Mouse (Mus musculus) heart, adult 18-20 months (tissue): ENCODE data around the gene Dnali1. TPM values are rescaled to one million over a fixed set of nuclear protein-coding genes. Genes with fewer than 3 reads are reported as not detected.
A peak's percentile ranks its signal among the peaks of the same experiment; 100 is the strongest.

Source experiments
- DNase-seq, 2 experiments: peaks; one replicate each; pipeline ENCODE4 v3.0.0; 2021 to 2022; ENCODE audit warnings: mixed read lengths in 1 of 2
- long read RNA-seq, 2 experiments: library from polyadenylated mRNA; stranded (forward); transcript quantifications; one replicate each; pipeline ENCODE4 v2.0.0; 2021
- total RNA-seq, 2 experiments: library from RNA; stranded (reverse); gene quantifications; 2 replicates each; pipeline ENCODE4 v1.2.3; 2021

Dnali1 gene
- total RNA-seq: under 1 TPM in 1 of 2 experiments, not detected in 1; 0.33 TPM
- long read RNA-seq, experiment 1: 0 reads
- long read RNA-seq, experiment 2: 0 reads

DNA sequence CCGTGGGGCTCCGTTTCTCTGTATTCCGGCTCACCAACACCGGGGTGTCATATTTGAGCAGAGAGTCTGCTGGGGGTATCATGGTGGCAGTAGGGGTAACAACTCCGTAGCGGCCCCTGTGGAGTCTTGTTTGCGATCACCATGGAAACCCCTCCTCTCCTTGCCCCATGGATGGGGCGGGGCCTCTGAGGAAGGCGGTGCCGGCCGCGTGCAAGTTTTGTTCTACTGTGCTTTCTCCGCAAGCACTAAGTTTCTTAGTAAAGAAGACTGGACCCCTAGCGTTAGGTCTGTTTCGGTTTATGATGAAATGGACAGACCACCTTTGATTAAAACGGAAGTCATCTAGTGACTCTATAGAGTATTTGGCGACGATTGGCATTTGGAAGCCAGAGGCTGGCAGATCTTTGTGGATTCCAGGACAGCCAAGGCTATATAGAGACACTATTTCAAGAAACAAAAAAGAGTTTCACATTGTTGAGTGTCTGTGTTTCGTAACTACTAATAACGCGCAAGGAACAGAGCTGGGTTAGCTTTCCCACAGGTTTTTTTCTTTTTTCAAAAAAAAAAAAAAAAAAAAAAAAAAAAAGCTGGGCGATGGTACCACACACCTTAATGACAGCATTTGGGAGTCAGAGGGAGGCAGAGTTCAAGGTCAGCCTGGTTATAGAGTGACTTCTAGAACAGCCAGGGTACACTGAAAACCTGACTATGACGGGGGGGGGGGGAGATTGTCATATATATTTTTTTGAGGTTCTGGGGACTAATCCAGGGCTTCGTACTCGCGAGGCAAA, at the start of gene Dnali1:
Gene Dnali1, minus strand, starts transcription at position 187 of the 791 bp plus-strand sequence.
- peak; percentile 71 to 74 for DNase-seq

DNA sequence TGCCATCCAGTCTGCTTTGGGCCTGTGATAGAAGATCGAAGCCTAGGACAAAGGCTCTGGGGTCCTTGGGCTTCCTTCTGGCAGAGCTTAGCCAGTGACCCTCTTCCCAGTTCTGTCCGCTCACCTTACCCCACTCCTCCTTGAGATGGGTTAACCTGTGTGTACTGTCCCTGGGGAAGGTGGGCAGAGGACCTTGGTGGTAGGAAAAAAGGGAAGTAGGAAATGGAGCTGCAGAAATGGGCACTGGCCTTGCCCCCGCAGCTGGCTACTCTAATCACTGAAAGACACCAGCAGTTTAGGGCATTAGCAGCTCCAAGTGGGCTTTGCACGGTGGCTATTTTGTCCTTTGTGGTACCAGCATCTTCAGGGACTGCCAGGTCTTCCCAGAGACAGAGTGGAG, 49.6 kb upstream of the Dnali1 start:
- DNase-seq: no peak

DNA sequence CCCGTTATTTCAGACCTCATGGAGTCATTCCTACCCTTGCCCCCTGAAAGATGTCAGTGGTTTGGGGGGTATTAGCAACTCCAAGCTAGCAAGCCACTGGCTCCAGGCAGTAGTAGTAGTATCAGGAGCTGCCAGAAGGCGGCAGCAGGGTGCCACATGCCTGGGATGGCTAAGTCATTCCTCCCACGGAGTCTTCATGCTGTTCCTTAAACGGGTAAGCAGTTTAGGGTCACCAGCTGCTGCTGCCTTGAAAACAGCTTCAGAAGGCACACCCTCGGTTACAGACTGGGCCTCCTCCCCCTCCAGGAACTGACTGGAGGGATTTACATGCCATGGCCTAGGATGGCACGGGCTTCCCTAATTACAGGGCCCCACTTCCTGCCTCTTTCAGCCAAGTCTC, 49.1 kb upstream of the Dnali1 start:
- DNase-seq: peak; percentile 87 to 93

DNA sequence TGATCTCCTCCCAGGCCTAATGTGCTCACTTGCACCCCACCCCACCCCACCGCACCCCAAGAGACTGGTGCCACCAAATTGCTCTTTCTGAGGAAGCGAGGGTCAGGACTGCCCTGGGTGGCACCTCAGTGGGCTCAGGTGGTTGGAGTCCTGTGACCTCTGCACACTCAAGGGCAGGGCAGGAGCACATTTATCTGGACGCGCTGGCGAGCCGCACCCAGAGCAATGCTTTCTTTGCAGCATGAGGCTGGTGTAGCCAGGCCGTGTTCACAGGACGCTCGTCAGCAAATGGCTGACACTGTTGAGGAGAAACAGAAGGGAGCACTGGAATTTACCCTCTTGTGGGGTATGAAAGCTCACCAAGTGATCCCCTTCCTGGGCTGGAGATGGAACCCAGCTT, 39.9 kb upstream of the Dnali1 start:
- DNase-seq: no peak

DNA sequence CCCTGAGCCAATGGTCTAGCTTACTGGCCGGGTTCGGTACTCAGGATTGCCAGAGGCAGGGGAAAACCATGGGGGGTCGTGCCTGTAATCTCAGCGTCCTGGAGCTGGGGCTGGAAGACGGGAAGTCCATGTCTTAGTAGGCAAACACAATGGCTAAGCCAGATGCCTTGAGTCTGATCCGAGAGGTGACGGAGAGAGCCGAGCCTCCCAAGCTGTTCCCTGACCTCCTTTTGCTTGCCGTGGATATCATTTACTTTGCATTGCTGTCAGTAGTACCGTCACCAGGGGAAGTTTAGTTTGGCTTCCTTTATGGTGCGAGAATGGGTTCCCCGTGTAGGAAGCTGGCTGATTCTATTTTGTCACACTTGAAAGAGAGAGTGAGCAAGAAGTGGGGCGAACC, 35.8 kb upstream of the Dnali1 start:
- DNase-seq: no peak

- DNase-seq: peak; percentile 68 to 95
Measured at GRCm38 (mm10) chr4:125099458-125099857, 34.0 kb upstream of the Dnali1 start.

DNA sequence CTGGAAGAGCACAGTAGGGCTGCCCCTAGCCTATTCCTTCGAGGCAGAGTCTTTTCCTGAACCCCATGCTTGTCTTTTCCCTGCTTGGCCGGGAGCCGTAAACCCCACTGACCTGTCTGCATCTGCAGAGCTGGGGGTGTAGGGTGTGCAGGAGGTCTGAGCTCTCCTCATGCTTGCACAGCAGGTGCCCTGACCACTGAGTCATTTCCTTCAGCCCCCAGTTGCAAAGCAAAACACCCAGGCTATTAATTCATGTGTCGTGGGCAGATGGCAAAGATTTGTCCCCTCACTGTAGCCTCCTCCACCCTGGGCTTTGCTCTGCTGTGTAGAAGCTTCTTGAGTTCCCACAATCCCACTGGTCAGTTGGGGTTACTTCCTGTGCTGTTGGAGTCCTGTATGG, 31.9 kb upstream of the Dnali1 start:
- DNase-seq: no peak

- no peak for DNase-seq
Measured at GRCm38 (mm10) chr4:125096066-125096465, 30.6 kb upstream of the Dnali1 start.

- DNase-seq: no peak
Measured at GRCm38 (mm10) chr4:125093031-125093430, 27.5 kb upstream of the Dnali1 start.

- no peak for DNase-seq
Measured at GRCm38 (mm10) chr4:125085346-125085841, 19.9 kb upstream of the Dnali1 start.

- peak; percentile 93 for DNase-seq
Measured at GRCm38 (mm10) chr4:125084403-125085345, 19.2 kb upstream of the Dnali1 start, which contains the start of gene Meaf6. Gene Meaf6, plus strand, starts transcription at chr4:125085134.

DNA sequence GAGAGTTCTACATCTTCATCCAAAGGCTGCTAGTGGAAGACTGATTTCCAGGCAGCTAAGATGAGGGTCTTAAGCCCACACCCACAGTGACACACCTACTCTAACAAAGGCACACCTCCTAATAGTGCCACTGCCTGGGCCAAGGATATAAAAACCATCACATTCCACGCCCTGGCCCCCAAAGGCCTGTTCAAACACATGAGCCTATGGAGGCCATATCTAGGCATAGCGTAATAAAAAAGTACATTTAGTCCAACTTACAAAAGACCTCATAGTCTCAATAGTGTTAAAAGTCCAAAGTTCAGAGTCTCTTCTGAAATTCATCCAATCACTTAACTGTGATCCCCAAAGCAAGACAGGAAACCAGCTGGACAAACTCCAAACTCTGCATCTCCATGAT, 13.2 kb upstream of the Dnali1 start:
- DNase-seq: no peak

DNA sequence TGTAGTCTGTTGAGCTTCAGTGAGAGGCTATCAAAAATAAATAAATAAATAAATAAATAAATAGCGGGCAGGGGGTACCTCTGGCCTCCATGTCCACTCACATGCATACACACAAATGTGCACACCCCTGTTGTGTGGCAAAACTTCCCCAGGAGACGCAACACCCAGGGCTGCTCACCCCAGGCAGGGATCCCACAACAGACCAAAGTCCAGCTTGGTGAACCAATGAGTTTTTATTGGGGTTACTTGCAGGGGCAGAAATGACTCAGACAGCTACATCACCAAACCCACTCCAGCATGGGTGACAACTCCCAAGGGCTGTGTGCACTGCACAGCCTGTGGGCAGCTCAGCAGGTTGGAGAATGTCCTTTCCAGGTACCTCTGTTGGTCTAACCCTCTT, 12.2 kb upstream of the Dnali1 start:
- DNase-seq: no peak

- DNase-seq: peak; percentile 96 to 98
Measured at GRCm38 (mm10) chr4:125066490-125067370, 1.2 kb upstream of the Dnali1 start, which contains the start of gene Snip1. Gene Snip1, plus strand, starts transcription at chr4:125066672.

DNA sequence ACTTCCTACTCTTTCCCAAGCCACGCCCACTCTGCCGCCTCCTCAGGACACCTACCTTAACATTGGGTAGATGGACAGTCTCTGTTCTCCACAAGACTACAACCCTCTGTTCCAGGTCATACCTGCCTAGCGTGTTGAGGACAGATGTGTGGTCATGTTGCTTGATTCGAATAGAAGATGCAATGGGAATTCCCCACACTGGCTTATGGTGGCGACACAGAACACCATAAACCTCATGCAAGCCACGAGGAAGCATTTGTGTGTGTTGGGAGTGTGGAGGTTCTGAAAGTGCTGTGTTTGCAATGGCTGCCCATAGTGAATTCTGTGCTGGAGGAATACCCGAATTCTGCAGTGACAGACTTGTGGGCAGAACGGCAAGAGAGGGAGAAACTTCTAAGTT, 1.7 kb downstream of the Dnali1 start:
- DNase-seq: no peak

- peak; percentile 44 to 67 for DNase-seq
Measured at GRCm38 (mm10) chr4:125059025-125059424, 6.5 kb downstream of the Dnali1 start.

GRCm38 (mm10) chr4:125058033-125058432, 7.5 kb downstream of the Dnali1 start:
- no peak for DNase-seq

DNA sequence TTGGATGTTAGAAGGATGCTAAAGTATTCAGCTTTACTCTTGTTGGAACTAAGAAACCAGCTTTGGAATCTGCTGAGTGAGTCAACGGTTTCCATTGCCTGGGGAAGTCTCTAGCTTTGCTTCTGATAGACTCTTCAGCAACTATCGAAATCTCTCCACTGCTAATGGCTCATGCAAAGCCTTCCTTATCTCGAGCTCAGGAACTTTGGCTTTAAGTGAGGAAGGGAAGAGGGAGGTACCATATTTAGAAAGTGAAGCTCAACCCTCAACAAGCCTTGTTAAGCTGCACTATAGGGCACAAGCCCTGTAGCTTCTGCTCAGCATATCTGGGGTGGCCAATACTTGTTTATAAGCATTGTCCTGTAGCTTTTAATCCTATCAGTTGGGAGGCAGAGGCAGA, 8.2 kb downstream of the Dnali1 start:
- no peak for DNase-seq

DNA sequence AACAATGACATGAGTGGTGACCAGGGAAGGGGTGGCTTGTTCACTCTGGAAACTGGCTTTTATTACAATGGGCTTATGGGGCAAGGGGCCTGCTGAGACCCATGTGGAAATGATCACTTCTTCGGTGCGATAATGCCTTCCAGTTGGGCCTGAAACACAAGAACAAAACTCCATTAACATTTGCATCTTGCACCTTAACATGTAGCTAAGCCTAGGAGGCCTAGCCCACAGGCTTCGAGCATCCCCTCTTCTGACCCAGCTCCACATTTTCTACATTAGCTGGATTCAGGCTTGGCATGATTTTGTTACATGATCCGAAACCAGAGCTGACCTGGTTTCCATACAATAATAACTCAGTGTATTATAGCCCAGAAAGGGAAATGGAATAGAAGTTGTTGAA, 9.0 kb downstream of the Dnali1 start:
- no peak for DNase-seq

- DNase-seq: no peak
Measured at GRCm38 (mm10) chr4:125055385-125055784, 10.1 kb downstream of the Dnali1 start.

DNA sequence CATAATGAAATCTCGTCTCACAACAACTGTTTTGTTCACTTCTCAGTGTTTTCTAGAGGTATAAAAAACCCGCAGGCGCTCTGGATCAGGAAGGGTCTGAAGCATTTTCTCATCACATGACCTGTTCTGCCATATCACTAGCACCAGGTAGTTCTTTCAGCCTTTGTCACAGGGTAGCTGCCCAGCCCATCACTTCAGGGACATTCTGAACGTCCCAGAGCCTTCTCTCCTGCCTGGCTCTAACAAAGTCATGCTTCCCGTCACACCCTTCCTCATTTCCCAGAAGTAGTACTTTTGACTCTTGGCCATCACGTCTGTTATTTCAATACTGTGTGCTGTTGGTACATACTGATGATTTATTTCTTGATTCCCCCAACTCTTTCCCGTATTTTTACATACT, 21.0 kb downstream of the Dnali1 start:
- DNase-seq: peak in 1 of 2 experiments; percentile 45

DNA sequence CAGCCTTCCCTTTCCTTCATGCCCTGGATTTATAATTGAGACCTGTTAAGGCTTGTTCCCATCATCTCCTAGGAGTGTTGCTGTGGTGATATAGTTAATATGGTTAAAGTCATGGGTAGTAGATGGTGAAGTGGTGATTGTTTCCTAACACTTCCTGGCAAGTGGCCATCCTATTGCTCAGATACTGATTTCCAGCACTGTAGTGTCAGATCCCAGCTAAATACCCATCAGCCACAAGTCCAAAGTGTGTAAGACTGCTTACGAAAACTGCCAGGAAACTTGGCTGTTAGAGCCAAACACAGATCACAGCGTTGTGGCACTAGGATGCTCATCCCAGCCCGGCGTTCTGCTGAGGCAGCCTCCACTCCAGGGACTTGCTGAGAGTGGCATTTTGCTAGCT, 31.2 kb downstream of the Dnali1 start:
- DNase-seq: no peak
